Mouse (Mus musculus): ENCODE measurements around the gene Olfr1537. TPM values are rescaled to one million over a fixed set of nuclear protein-coding genes. Genes with fewer than 3 reads are reported as not detected.

Gene Olfr1537
- not detected for polyA plus RNA-seq (2014; fragmentation: Illumina TruSeq; extraction: RNeasy Lipid Tissue Mini Kit (QIAGEN cat#74804); ENCODE audit: low read depth, low replicate concordance)

GRCm38 (mm10) chr9:39249894-39250293, at the start of gene Olfr1537:
Gene Olfr1537 (minus strand): TSS chr9:39249994.

GRCm38 (mm10) chr9:39276718-39277117, 26.9 kb upstream of the Olfr1537 start, which contains the start of gene Olfr945:
Gene Olfr945 (minus strand): TSS chr9:39276818.

GRCm38 (mm10) chr9:39201620-39202019, 48.2 kb downstream of the Olfr1537 start, which contains the start of gene Olfr944:
Gene Olfr944 (plus strand): TSS chr9:39201920.

Other genes with a start within 250 kb of the Olfr1537 start
- gene Olfr146, start 226.6 kb downstream of the Olfr1537 start, polyA plus RNA-seq (2014; fragmentation: Illumina TruSeq; extraction: RNeasy Lipid Tissue Mini Kit (QIAGEN cat#74804); ENCODE audit: low read depth, low replicate concordance), result not detected
- not detected for gene Olfr937, start 185.0 kb downstream of the Olfr1537 start, polyA plus RNA-seq (2014; fragmentation: Illumina TruSeq; extraction: RNeasy Lipid Tissue Mini Kit (QIAGEN cat#74804); ENCODE audit: low read depth, low replicate concordance)
- not detected for gene Olfr938, start 171.1 kb downstream of the Olfr1537 start, polyA plus RNA-seq (2014; fragmentation: Illumina TruSeq; extraction: RNeasy Lipid Tissue Mini Kit (QIAGEN cat#74804); ENCODE audit: low read depth, low replicate concordance)
- not detected for gene Olfr27, start 121.9 kb downstream of the Olfr1537 start, polyA plus RNA-seq (2014; fragmentation: Illumina TruSeq; extraction: RNeasy Lipid Tissue Mini Kit (QIAGEN cat#74804); ENCODE audit: low read depth, low replicate concordance)
- not detected for gene Olfr943, start 83.7 kb downstream of the Olfr1537 start, polyA plus RNA-seq (2014; fragmentation: Illumina TruSeq; extraction: RNeasy Lipid Tissue Mini Kit (QIAGEN cat#74804); ENCODE audit: low read depth, low replicate concordance)
- not detected for gene Olfr944, start 48.1 kb downstream of the Olfr1537 start, polyA plus RNA-seq (2014; fragmentation: Illumina TruSeq; extraction: RNeasy Lipid Tissue Mini Kit (QIAGEN cat#74804); ENCODE audit: low read depth, low replicate concordance)
- gene Olfr945, start 26.8 kb upstream of the Olfr1537 start, polyA plus RNA-seq (2014; fragmentation: Illumina TruSeq; extraction: RNeasy Lipid Tissue Mini Kit (QIAGEN cat#74804); ENCODE audit: low read depth, low replicate concordance), result not detected
- gene Olfr948, start 76.1 kb upstream of the Olfr1537 start, polyA plus RNA-seq (2014; fragmentation: Illumina TruSeq; extraction: RNeasy Lipid Tissue Mini Kit (QIAGEN cat#74804); ENCODE audit: low read depth, low replicate concordance), result not detected
- not detected for gene Olfr951, start 137.4 kb upstream of the Olfr1537 start, polyA plus RNA-seq (2014; fragmentation: Illumina TruSeq; extraction: RNeasy Lipid Tissue Mini Kit (QIAGEN cat#74804); ENCODE audit: low read depth, low replicate concordance)
- gene Olfr952, start 177.2 kb upstream of the Olfr1537 start, polyA plus RNA-seq (2014; fragmentation: Illumina TruSeq; extraction: RNeasy Lipid Tissue Mini Kit (QIAGEN cat#74804); ENCODE audit: low read depth, low replicate concordance), result not detected
- gene Olfr954, start 206.7 kb upstream of the Olfr1537 start, polyA plus RNA-seq (2014; fragmentation: Illumina TruSeq; extraction: RNeasy Lipid Tissue Mini Kit (QIAGEN cat#74804); ENCODE audit: low read depth, low replicate concordance), result not detected
- not detected for gene Olfr955, start 221.9 kb upstream of the Olfr1537 start, polyA plus RNA-seq (2014; fragmentation: Illumina TruSeq; extraction: RNeasy Lipid Tissue Mini Kit (QIAGEN cat#74804); ENCODE audit: low read depth, low replicate concordance)
- gene Olfr44, start 244.0 kb upstream of the Olfr1537 start, polyA plus RNA-seq (2014; fragmentation: Illumina TruSeq; extraction: RNeasy Lipid Tissue Mini Kit (QIAGEN cat#74804); ENCODE audit: low read depth, low replicate concordance), result not detected

Measured in heart, adult 10 weeks (tissue).